Mouse (Mus musculus) CD4-positive naive resting alpha-beta T cell, adult 76 days (primary cell): ENCODE results near the gene Olfr338. TPM values are rescaled to one million over a fixed set of nuclear protein-coding genes. Genes with fewer than 3 reads are reported as not detected.

Experiments
- total RNA-seq: library from RNA; stranded (reverse); gene quantifications from one replicate; pipeline ENCODE4 v1.2.4, GENCODE M21; 2023

Olfr338 gene
- total RNA-seq = not detected

DNA sequence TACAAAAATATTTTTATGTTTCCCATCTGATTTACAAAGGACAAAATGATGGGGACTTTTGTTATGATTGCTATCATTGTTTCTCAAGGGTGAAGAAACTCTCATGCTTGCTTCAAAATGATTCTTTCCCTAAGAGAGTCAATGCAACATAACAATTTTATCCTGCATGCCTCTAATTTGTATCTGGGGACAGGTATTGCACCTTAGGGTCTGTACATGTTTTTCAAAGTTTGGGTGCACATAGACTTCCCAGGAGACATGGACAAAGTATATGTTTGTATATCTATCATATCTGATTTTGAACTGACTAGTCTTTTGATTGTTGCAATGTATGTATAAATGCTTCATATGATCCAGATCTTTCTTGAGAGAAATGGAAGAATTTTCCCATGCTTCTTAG is at the start of gene Olfr338:
Gene Olfr338 (plus strand): TSS at position 301 of the 400 bp plus-strand sequence.

DNA sequence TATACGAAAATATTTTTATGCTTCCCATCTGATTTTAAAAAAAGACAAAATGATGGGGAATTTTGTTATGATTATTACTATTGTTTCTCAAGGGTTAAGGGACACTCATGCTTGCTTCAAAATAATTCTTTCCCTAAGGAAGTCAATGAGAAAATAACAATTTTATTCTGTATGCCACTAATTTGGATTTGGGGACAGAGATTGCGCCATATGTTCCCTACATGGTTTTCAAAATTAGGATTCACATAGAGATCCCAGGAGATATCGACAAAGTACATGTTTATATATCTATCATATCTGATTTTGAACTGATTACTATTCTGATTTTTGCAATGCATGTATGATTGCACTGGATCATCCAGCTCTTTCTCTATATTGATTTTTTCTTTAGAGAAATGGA is 45.3 kb downstream of the Olfr338 start, which contains the start of gene Olfr339:
Gene Olfr339 (plus strand): TSS at position 301 of the 400 bp plus-strand sequence.

Other genes starting within 250 kb of the Olfr338 start
- gene Mrrf, start 237.1 kb upstream of the Olfr338 start, total RNA-seq = 8.3 TPM
- 47.3 TPM for gene Rbm18, start 236.7 kb upstream of the Olfr338 start, total RNA-seq
- 3.7 TPM for gene Ptgs1, start 143.1 kb upstream of the Olfr338 start, total RNA-seq
- not detected for gene Olfr339, start 45.4 kb downstream of the Olfr338 start, total RNA-seq
- gene Olfr340, start 79.1 kb downstream of the Olfr338 start, total RNA-seq = not detected
- not detected for gene Olfr341, start 108.9 kb downstream of the Olfr338 start, total RNA-seq
- gene Olfr342, start 151.5 kb downstream of the Olfr338 start, total RNA-seq = not detected
- gene Olfr344, start 193.1 kb downstream of the Olfr338 start, total RNA-seq = not detected